Mouse (Mus musculus): ENCODE results near the gene Fggy.

- no peak for TF ChIP-seq POLR2A (IDR thresholded peaks at IDR 0.05; ENCODE audit: low read depth, low read length)
- TF ChIP-seq CTCF (IDR thresholded peaks at IDR 0.05; ENCODE audit: extremely low read depth, insufficient read depth, insufficient read length, insufficient replicate concordance): no peak
These were observed 113.3 kb downstream of the Fggy start for GRCm38 (mm10) chr4:95670559-95670958.
